Mouse (Mus musculus) forebrain, embryonic 13.5 days (tissue): ENCODE measurements around the gene Olfr1230. TPM values are rescaled to one million over a fixed set of nuclear protein-coding genes. Genes with fewer than 3 reads are reported as not detected.

Source experiments
- ATAC-seq: fragments of 200-750 bp; cut with Nextera tagmentation; 2 replicates; pipeline ENCODE4 v1.8.0; 2017
- H3K27ac ChIP-seq: fragments of 300-500 bp; sonication (generic); 2 replicates; pipeline ENCODE4 v1.5.1; 2015; ENCODE audit warnings: inconsistent platforms, mild to moderate bottlenecking, moderate library complexity
- H3K27me3 ChIP-seq: fragments of 300-500 bp; sonication (generic); 2 replicates; pipeline ENCODE4 v1.6.1; 2015; ENCODE audit warnings: mild to moderate bottlenecking, inconsistent platforms
- H3K36me3 ChIP-seq: fragments of 300-500 bp; sonication (generic); 2 replicates; pipeline ENCODE4 v1.6.1; 2015; ENCODE audit warnings: mild to moderate bottlenecking, inconsistent platforms; ENCODE audit not compliant: poor library complexity, severe bottlenecking
- H3K4me1 ChIP-seq: fragments of 300-500 bp; sonication (generic); 2 replicates; pipeline ENCODE4 v1.6.1; 2015; ENCODE audit warnings: inconsistent platforms
- H3K4me2 ChIP-seq: fragments of 300-500 bp; sonication (generic); 2 replicates; pipeline ENCODE4 v1.6.1; 2015; ENCODE audit warnings: inconsistent platforms, mild to moderate bottlenecking, moderate library complexity
- H3K4me3 ChIP-seq: fragments of 300-500 bp; sonication (generic); 2 replicates; pipeline ENCODE4 v1.5.1; 2015; ENCODE audit warnings: mild to moderate bottlenecking, inconsistent platforms
- H3K9ac ChIP-seq: fragments of 300-500 bp; sonication (generic); 2 replicates; pipeline ENCODE4 v1.6.1; 2015; ENCODE audit warnings: mild to moderate bottlenecking, inconsistent platforms
- H3K9me3 ChIP-seq: fragments of 300-500 bp; sonication (generic); replicated peaks from 2 replicates; pipeline ENCODE4 v1.6.1; 2016; ENCODE audit warnings: inconsistent platforms
- WGBS: fragments of 180-500 bp; shearing (Covaris S2); methylation state at CpG from one replicate; pipeline ENCODE4 v1.1.7; 2015; 5-methylcytosine and 5-hydroxymethylcytosine counted together
- polyA plus RNA-seq: library from polyadenylated mRNA; unstranded; fragments of >200 nt; fragmentation: Nextera tagmentation; extraction: Ambion mirVana; gene quantifications from 2 replicates; pipeline ENCODE4 v1.2.1, GENCODE M21; 2015

The Olfr1230 gene
- not detected in 2 replicates for polyA plus RNA-seq

- Histone ChIP-seq H3K27me3 (no peaks in the 10 kb centered on the region), H3K4me3 (no peak within 1 kb of the TSS), H3K27ac (no peak within 1 kb of the TSS), H3K9me3 (no peaks in the 10 kb centered on the region), H3K36me3 (no peaks in the 10 kb centered on the region), H3K4me1 (no peaks in the 10 kb centered on the region), H3K4me2 (no peak within 1 kb of the TSS), H3K9ac (no peak within 1 kb of the TSS)
- WGBS: 93% methylated on average over 1 of the region's 1 CpGs
- no peak for ATAC-seq
Observed at GRCm38 (mm10) chr2:89297168-89297567, at the start of gene Olfr1230. Gene Olfr1230, minus strand, starts transcription at chr2:89297268.

- Histone ChIP-seq H3K27ac (no peak within 1 kb of the TSS), H3K4me3 (no peak within 1 kb of the TSS), H3K36me3 (no peaks in the 10 kb centered on the region), H3K4me1 (no peaks in the 10 kb centered on the region), H3K9me3 (no peaks in the 10 kb centered on the region), H3K9ac (no peak within 1 kb of the TSS), H3K4me2 (no peak within 1 kb of the TSS), H3K27me3 (no peaks in the 10 kb centered on the region)
- no peak for ATAC-seq
Observed at GRCm38 (mm10) chr2:89342298-89342697, 45.2 kb upstream of the Olfr1230 start, which contains the start of gene Olfr1233. Gene Olfr1233, minus strand, starts transcription at chr2:89342398.

- H3K4me3 ChIP-seq: no peak within 1 kb of the TSS
- no peak for ATAC-seq
- no peak within 1 kb of the TSS for H3K4me2 ChIP-seq
- no peaks in the 10 kb centered on the region for H3K27me3 ChIP-seq
- no peaks in the 10 kb centered on the region for H3K9me3 ChIP-seq
- no peaks in the 10 kb centered on the region for H3K36me3 ChIP-seq
- no peak within 1 kb of the TSS for H3K9ac ChIP-seq
- H3K27ac ChIP-seq: no peak within 1 kb of the TSS
- H3K4me1 ChIP-seq: no peaks in the 10 kb centered on the region
Observed at GRCm38 (mm10) chr2:89329575-89329974, 32.5 kb upstream of the Olfr1230 start, which contains the start of gene Olfr1232. Gene Olfr1232, minus strand, starts transcription at chr2:89329675.

GRCm38 (mm10) chr2:89306974-89307373 is 9.9 kb upstream of the Olfr1230 start, which contains the start of gene Olfr1231:
Gene Olfr1231, minus strand, starts transcription at chr2:89307074.
- H3K36me3 ChIP-seq: no peaks in the 10 kb centered on the region
- H3K27me3 ChIP-seq: no peaks in the 10 kb centered on the region
- H3K9ac ChIP-seq: no peak within 1 kb of the TSS
- ATAC-seq: no peak
- H3K9me3 ChIP-seq: no peaks in the 10 kb centered on the region
- no peaks in the 10 kb centered on the region for H3K4me1 ChIP-seq
- WGBS: 64% methylated on average over 2 of the region's 2 CpGs
- H3K4me3 ChIP-seq: no peak within 1 kb of the TSS
- no peak within 1 kb of the TSS for H3K4me2 ChIP-seq
- no peak within 1 kb of the TSS for H3K27ac ChIP-seq

DNA sequence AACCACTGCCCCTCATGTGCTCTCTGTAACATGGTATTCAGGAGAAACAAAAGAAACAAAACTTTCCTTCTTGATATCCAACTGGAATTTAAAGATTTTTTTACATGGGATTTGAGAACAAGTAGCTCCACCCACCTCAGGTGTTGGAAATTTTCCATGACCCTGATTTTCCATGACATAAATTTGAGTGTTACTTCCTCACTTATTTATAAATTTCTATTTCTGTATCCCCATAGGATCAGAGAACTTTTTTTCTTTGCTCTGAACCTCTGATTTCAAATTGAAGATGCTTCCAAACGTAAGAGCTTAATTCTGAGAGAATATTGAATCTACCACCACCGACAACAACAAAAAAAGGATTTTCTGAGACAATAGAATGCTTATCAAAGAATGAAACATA is 9.2 kb downstream of the Olfr1230 start, which contains the start of gene Olfr1229:
Gene Olfr1229, minus strand, starts transcription at position 101 of the 400 bp plus-strand sequence.
- 73% methylated on average over 2 of the region's 2 CpGs for WGBS
- no peak within 1 kb of the TSS for H3K4me2 ChIP-seq
- no peak within 1 kb of the TSS for H3K9ac ChIP-seq
- no peaks in the 10 kb centered on the region for H3K27me3 ChIP-seq
- no peaks in the 10 kb centered on the region for H3K9me3 ChIP-seq
- no peak within 1 kb of the TSS for H3K4me3 ChIP-seq
- H3K27ac ChIP-seq: no peak within 1 kb of the TSS
- no peaks in the 10 kb centered on the region for H3K4me1 ChIP-seq
- no peaks in the 10 kb centered on the region for H3K36me3 ChIP-seq
- no peak for ATAC-seq

GRCm38 (mm10) chr2:89253962-89254361 is 43.1 kb downstream of the Olfr1230 start, which contains the start of gene Olfr1228:
Gene Olfr1228, minus strand, starts transcription at chr2:89254062.
- ATAC-seq: no peak
- Histone ChIP-seq H3K27ac (no peak within 1 kb of the TSS), H3K4me3 (no peak within 1 kb of the TSS), H3K9ac (no peak within 1 kb of the TSS), H3K27me3 (no peaks in the 10 kb centered on the region), H3K4me2 (no peak within 1 kb of the TSS), H3K9me3 (no peaks in the 10 kb centered on the region), H3K36me3 (no peaks in the 10 kb centered on the region), H3K4me1 (no peaks in the 10 kb centered on the region)

Other genes with a start within 250 kb of the Olfr1230 start
- not detected in 2 replicates for gene Olfr1218, start 236.1 kb downstream of the Olfr1230 start, polyA plus RNA-seq
- not detected in 2 replicates for gene Olfr1219, start 213.8 kb downstream of the Olfr1230 start, polyA plus RNA-seq
- not detected in 2 replicates for gene Olfr1220, start 190.4 kb downstream of the Olfr1230 start, polyA plus RNA-seq
- gene Olfr1221, start 180.0 kb downstream of the Olfr1230 start, polyA plus RNA-seq: not detected in 2 replicates
- not detected in 2 replicates for gene Olfr1222, start 164.2 kb downstream of the Olfr1230 start, polyA plus RNA-seq
- gene Olfr1223, start 145.7 kb downstream of the Olfr1230 start, polyA plus RNA-seq: not detected in 2 replicates
- gene Olfr1224-ps1, start 133.2 kb downstream of the Olfr1230 start, polyA plus RNA-seq: not detected in 2 replicates
- gene Olfr1225, start 122.6 kb downstream of the Olfr1230 start, polyA plus RNA-seq: not detected in 2 replicates
- gene Olfr1226, start 97.2 kb downstream of the Olfr1230 start, polyA plus RNA-seq: not detected in 2 replicates
- not detected in 2 replicates for gene Olfr1228, start 43.2 kb downstream of the Olfr1230 start, polyA plus RNA-seq
- gene Olfr1229, start 9.3 kb downstream of the Olfr1230 start, polyA plus RNA-seq: not detected in 2 replicates
- not detected in 2 replicates for gene Olfr1231, start 9.8 kb upstream of the Olfr1230 start, polyA plus RNA-seq
- not detected in 2 replicates for gene Olfr1232, start 32.4 kb upstream of the Olfr1230 start, polyA plus RNA-seq
- not detected in 2 replicates for gene Olfr1233, start 45.1 kb upstream of the Olfr1230 start, polyA plus RNA-seq
- gene Olfr1234, start 67.6 kb upstream of the Olfr1230 start, polyA plus RNA-seq: not detected in 2 replicates
- not detected in 2 replicates for gene Olfr1238, start 112.4 kb upstream of the Olfr1230 start, polyA plus RNA-seq
- not detected in 2 replicates for gene Olfr1239, start 123.1 kb upstream of the Olfr1230 start, polyA plus RNA-seq
- gene Olfr1240, start 145.7 kb upstream of the Olfr1230 start, polyA plus RNA-seq: not detected in 2 replicates
- not detected in 2 replicates for gene Olfr1241, start 189.9 kb upstream of the Olfr1230 start, polyA plus RNA-seq
- not detected in 2 replicates for gene Olfr1242, start 201.1 kb upstream of the Olfr1230 start, polyA plus RNA-seq
- gene Olfr1243, start 234.2 kb upstream of the Olfr1230 start, polyA plus RNA-seq: not detected in 2 replicates